Mouse (Mus musculus) hindbrain, embryonic 11.5 days (tissue): ENCODE data around the gene Ikzf1. TPM values are rescaled to one million over a fixed set of nuclear protein-coding genes. Genes with fewer than 3 reads are reported as not detected.

ENCODE experiments used
- ATAC-seq: fragments of 200-750 bp; cut with Nextera tagmentation; 2 replicates; pipeline ENCODE4 v1.8.0; 2017; ENCODE audit warnings: mild to moderate bottlenecking, moderate TSS enrichment, moderate library complexity; ENCODE audit not compliant: low FRiP score
- DNase-seq: peaks from one replicate; pipeline ENCODE4 v3.0.0-alpha.2; 2015; ENCODE audit warnings: low spot score
- H3K27ac ChIP-seq: fragments of 300-500 bp; sonication (generic); 2 replicates; pipeline ENCODE4 v1.5.1; 2014; ENCODE audit warnings: mild to moderate bottlenecking, low read depth, low read length
- H3K27me3 ChIP-seq: fragments of 300-500 bp; sonication (generic); 2 replicates; pipeline ENCODE4 v1.6.1; 2014; ENCODE audit warnings: mild to moderate bottlenecking, low read length, moderate library complexity, mixed read lengths; ENCODE audit not compliant: control insufficient read depth, insufficient read depth
- H3K36me3 ChIP-seq: fragments of 300-500 bp; sonication (generic); 2 replicates; pipeline ENCODE4 v1.6.1; 2014; ENCODE audit warnings: mild to moderate bottlenecking, low read length, moderate library complexity, mixed read lengths; ENCODE audit not compliant: control insufficient read depth, insufficient read depth
- H3K4me1 ChIP-seq: fragments of 300-500 bp; sonication (generic); replicated peaks from 2 replicates; pipeline ENCODE4 v1.6.1; 2014; ENCODE audit warnings: low read length, mixed read lengths; ENCODE audit not compliant: control insufficient read depth, insufficient read depth
- H3K4me2 ChIP-seq: fragments of 300-500 bp; sonication (generic); replicated peaks from 2 replicates; pipeline ENCODE4 v1.6.1; 2014; ENCODE audit warnings: mild to moderate bottlenecking, low read depth, low read length
- H3K4me3 ChIP-seq: fragments of 300-500 bp; sonication (generic); 2 replicates; pipeline ENCODE4 v1.5.1; 2014; ENCODE audit warnings: low read depth, low read length
- H3K9ac ChIP-seq: fragments of 300-500 bp; sonication (generic); 2 replicates; pipeline ENCODE4 v1.6.1; 2014; ENCODE audit warnings: low read depth, low read length
- H3K9me3 ChIP-seq: fragments of 300-500 bp; sonication (generic); 2 replicates; pipeline ENCODE4 v1.6.1; 2016; ENCODE audit warnings: low read length; ENCODE audit not compliant: control insufficient read depth
- WGBS: fragments of 180-500 bp; shearing (Covaris S2); extraction: QIAGEN DNeasy Blood & Tissue Kit; methylation state at CpG from one replicate; pipeline ENCODE4 v1.1.7; 2014; 5-methylcytosine and 5-hydroxymethylcytosine counted together
- polyA plus RNA-seq: library from polyadenylated mRNA; unstranded; fragments of >200 nt; fragmentation: Nextera tagmentation; extraction: Ambion mirVana; gene quantifications from 2 replicates; pipeline ENCODE4 v1.2.1, GENCODE M21; 2014

Ikzf1 gene
- polyA plus RNA-seq, 1 experiment from 2014 or later = 3.5 TPM

DNA sequence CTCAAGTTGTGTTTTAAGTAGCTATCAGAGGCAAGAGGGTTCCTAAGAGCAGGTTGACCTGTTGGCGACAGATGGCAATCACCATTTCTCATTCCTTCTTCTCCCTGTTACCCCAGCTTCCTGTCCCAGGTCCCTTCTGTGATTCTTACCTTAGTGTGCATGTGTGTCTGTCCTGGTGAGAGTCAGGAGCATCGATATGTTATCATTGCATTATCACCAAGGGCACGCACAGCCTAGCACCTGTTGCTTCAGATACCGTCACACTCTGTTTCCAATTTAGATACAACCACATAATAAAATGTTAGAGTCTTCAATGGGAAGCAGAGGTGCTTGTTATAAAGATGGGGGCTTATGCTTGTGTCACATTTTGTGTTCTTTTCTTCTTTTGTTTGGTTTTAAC, 87.4 kb downstream of the Ikzf1 start:
- WGBS = 94% methylated on average over 4 of the region's 4 CpGs
- no peaks in the 10 kb centered on the region for H3K9me3 ChIP-seq
- H3K4me1 ChIP-seq = no peaks in the 10 kb centered on the region

GRCm38 (mm10) chr11:11774384-11774783, 89.6 kb downstream of the Ikzf1 start:
- 96% methylated on average over 4 of the region's 4 CpGs for WGBS
- H3K4me3 ChIP-seq = no peak overlapping the region
- no peak overlapping the region for H3K27ac ChIP-seq
- DNase-seq (no peak), ATAC-seq (no peak)
- no peaks in the 10 kb centered on the region for H3K4me1 ChIP-seq
- H3K27me3 ChIP-seq = no peaks in the 10 kb centered on the region
- no peaks in the 10 kb centered on the region for H3K9me3 ChIP-seq
- H3K36me3 ChIP-seq = no peaks in the 10 kb centered on the region
- no peak overlapping the region for H3K9ac ChIP-seq
- H3K4me2 ChIP-seq = no peak overlapping the region

More for the DNA sequence above, 87.4 kb downstream of the Ikzf1 start:
- DNase-seq = no peak
- Histone ChIP-seq H3K4me3 (no peak overlapping the region), H3K36me3 (no peaks in the 10 kb centered on the region), H3K27ac (no peak overlapping the region), H3K27me3 (no peaks in the 10 kb centered on the region), H3K4me2 (no peak overlapping the region), H3K9ac (no peak overlapping the region)
- no peak for ATAC-seq

- H3K4me3 ChIP-seq = no peak overlapping the region
- no peaks in the 10 kb centered on the region for H3K36me3 ChIP-seq
- no peak overlapping the region for H3K4me2 ChIP-seq
- 91% methylated on average over 5 of the region's 5 CpGs for WGBS
- H3K9me3 ChIP-seq = no peaks in the 10 kb centered on the region
- ATAC-seq = no peak
- H3K9ac ChIP-seq = no peak overlapping the region
- H3K4me1 ChIP-seq = no peaks in the 10 kb centered on the region
- H3K27me3 ChIP-seq = no peaks in the 10 kb centered on the region
- no peak overlapping the region for H3K27ac ChIP-seq
- no peak for DNase-seq
Observed at GRCm38 (mm10) chr11:11774893-11775292, 90.1 kb downstream of the Ikzf1 start.

DNA sequence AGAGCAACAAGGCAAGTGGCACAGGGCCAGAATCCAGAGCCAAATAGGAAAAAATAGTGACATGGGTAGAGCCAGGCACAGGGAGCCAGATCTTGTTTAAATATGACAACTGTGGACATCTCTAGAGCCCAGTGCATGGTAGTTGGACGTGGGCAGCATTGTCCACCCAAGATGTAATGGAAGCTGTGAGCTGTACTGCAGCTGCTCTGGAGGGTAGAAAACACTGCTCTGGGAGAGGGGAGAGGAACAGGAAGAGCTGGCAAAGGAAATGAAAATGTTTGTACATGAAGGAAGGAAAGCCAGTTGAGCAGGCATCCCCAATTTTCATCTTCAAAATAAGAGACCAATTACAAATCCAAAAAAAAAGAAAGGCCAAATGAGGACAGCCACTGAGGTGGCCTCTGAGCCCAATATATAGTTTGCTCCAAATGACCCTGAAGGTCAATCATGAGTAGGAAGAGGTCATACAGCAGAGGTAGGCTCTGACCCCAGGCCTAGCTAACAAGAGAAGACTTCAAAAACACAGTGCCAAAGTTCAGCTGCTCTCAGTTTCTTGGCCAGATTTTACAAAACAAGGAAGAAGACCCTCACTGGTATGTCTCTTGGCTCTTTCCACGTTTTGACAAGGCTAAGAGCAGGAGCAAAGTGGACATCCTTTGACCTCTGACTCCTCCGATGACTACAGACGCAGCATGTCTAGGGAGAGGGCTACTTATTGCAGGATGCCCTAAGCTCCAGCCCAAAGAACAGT, 91.4 kb downstream of the Ikzf1 start:
- no peaks in the 10 kb centered on the region for H3K36me3 ChIP-seq
- no peaks in the 10 kb centered on the region for H3K4me1 ChIP-seq
- no peak overlapping the region for H3K27ac ChIP-seq
- H3K27me3 ChIP-seq = no peaks in the 10 kb centered on the region
- WGBS = 70% methylated on average over 4 of the region's 4 CpGs
- H3K9ac ChIP-seq = no peak overlapping the region
- ATAC-seq (no peak), DNase-seq (no peak)
- H3K4me2 ChIP-seq = no peak overlapping the region
- no peaks in the 10 kb centered on the region for H3K9me3 ChIP-seq
- H3K4me3 ChIP-seq = no peak overlapping the region

DNA sequence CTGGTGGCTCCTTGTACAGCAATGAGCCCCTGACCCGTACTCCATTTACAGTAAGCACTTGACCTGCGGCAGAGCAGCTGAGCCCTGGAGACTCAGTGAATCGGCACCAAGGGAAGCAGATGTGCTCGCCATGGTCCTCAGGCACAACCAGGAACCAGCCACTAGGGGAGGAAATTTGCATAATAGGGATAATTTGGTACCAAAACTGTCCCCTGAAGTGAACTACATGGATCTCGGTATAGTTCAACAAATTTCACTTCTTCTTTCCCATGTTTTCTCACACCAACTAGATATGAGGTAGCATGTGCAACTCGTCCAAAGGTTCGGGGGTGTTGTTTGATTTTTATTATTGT, 92.0 kb downstream of the Ikzf1 start:
- ATAC-seq = no peak
- 88% methylated on average over 7 of the region's 7 CpGs for WGBS
- Histone ChIP-seq H3K4me1 (no peaks in the 10 kb centered on the region), H3K27me3 (no peaks in the 10 kb centered on the region), H3K9ac (no peak overlapping the region), H3K36me3 (no peaks in the 10 kb centered on the region), H3K27ac (no peak overlapping the region), H3K4me2 (no peak overlapping the region), H3K9me3 (no peaks in the 10 kb centered on the region), H3K4me3 (no peak overlapping the region)
- DNase-seq = no peak

DNA sequence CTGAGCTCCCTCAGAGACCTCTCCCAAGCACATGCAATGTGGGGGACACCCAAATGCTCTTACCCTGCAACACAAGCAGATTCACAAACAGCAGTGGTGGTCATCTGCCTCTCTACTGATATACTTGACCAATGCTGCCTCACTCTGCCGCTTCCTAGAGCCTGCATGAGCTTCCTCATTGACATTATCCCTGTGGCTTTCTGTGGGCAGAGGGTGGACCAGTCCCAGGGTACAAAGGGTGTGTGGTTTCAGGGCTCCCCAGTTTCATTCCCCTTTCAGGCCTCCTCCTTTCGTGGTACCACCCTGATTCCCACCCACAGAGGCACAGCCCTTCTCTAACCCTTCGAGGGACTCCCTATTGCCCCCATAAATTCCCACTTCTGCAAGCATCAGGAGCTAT, 92.4 kb downstream of the Ikzf1 start:
- Histone ChIP-seq H3K27me3 (no peaks in the 10 kb centered on the region), H3K4me3 (no peak overlapping the region), H3K27ac (no peak overlapping the region), H3K36me3 (no peaks in the 10 kb centered on the region), H3K9ac (no peak overlapping the region), H3K4me1 (no peaks in the 10 kb centered on the region), H3K9me3 (no peaks in the 10 kb centered on the region), H3K4me2 (no peak overlapping the region)
- ATAC-seq = no peak
- DNase-seq = no peak
- 79% methylated on average over 3 of the region's 3 CpGs for WGBS

- whole genome bisulfite sequencing = 88% methylated on average over 2 of the region's 2 CpGs
- H3K27me3 ChIP-seq = no peaks in the 10 kb centered on the region
- no peak overlapping the region for H3K27ac ChIP-seq
- H3K4me3 ChIP-seq = no peak overlapping the region
- no peak overlapping the region for H3K9ac ChIP-seq
- ATAC-seq (no peak), DNase-seq (no peak)
- no peaks in the 10 kb centered on the region for H3K4me1 ChIP-seq
- H3K36me3 ChIP-seq = no peaks in the 10 kb centered on the region
- no peaks in the 10 kb centered on the region for H3K9me3 ChIP-seq
- H3K4me2 ChIP-seq = no peak overlapping the region
Observed at GRCm38 (mm10) chr11:11777796-11778195, 93.0 kb downstream of the Ikzf1 start.

DNA sequence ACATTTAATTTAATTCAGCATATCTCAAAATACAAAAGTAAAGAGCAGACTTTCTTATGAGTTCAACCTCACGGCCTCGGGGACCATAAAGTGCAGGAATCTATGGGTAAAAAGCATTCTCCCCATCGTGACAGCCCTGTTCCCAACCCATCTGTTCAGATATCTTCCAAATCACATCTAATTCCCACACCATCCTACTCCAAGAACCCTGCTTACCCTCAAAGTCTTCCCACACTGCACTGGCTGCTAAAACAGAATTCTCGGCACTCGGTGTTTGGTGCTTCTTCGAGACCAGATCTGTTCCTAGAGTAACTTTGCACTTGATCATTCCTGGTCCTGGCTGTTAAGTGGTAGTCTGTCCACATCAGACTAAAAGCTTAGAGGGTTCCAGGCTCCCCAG, 93.5 kb downstream of the Ikzf1 start:
- Histone ChIP-seq H3K27ac (no peak overlapping the region), H3K27me3 (no peaks in the 10 kb centered on the region), H3K4me2 (no peak overlapping the region), H3K36me3 (no peaks in the 10 kb centered on the region), H3K9ac (no peak overlapping the region), H3K4me3 (no peak overlapping the region), H3K9me3 (no peaks in the 10 kb centered on the region), H3K4me1 (no peaks in the 10 kb centered on the region)
- WGBS = 95% methylated on average over 6 of the region's 6 CpGs
- DNase-seq (no peak), ATAC-seq (no peak)

DNA sequence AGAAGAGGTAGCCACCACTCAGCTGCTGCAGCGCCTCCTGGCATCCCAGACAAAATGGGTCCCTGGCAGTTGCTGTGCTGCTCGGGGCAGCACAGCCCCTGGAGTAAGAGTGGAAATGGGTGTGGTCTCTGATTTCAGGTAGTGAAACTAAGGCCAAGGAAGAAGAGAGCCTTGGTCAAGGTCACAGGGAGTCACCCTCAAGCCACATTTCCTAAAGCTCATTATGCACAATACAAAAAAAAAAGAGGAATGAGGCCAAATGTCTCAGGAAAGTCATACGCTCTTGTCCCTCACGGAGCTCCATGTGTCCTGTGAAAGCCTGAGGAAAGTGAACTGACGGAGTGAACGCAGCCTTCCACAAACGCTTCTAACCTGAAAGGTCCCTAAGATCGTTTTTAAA, 96.9 kb downstream of the Ikzf1 start:
- no peaks in the 10 kb centered on the region for H3K36me3 ChIP-seq
- ATAC-seq (no peak), DNase-seq (no peak)
- no peak overlapping the region for H3K4me3 ChIP-seq
- WGBS = 80% methylated on average over 8 of the region's 8 CpGs
- H3K4me1 ChIP-seq = no peaks in the 10 kb centered on the region
- no peaks in the 10 kb centered on the region for H3K27me3 ChIP-seq
- H3K4me2 ChIP-seq = no peak overlapping the region
- no peak overlapping the region for H3K9ac ChIP-seq
- H3K9me3 ChIP-seq = no peaks in the 10 kb centered on the region
- H3K27ac ChIP-seq = no peak overlapping the region
